Mouse (Mus musculus): ENCODE data around the gene Paf1. TPM values are rescaled to one million over a fixed set of nuclear protein-coding genes. Genes with fewer than 3 reads are reported as not detected.

The Paf1 gene
- 10 to 100 TPM; 36.5 to 46.2 TPM for total RNA-seq (2021)
- long read RNA-seq, experiment 1, transcript Paf1-201 (14 exons, 2,003 nt): major isoform, 17 of 24 reads
- long read RNA-seq, experiment 1, partial matches to known transcripts: 1 of 24 reads
- long read RNA-seq, experiment 1, other reads (novel, unspliced or antisense): 6 of 24 reads
- long read RNA-seq, experiment 2, transcript Paf1-201 (14 exons, 2,003 nt): major isoform, 19 of 25 reads
- long read RNA-seq, experiment 2, partial matches to known transcripts: 0 of 25 reads
- long read RNA-seq, experiment 2, other reads (novel, unspliced or antisense): 6 of 25 reads

GRCm38 (mm10) chr7:28392429-28393271, at the start of gene Paf1, which contains the start of gene Med29:
Paf1 (plus strand) TSS chr7:28392951.
Med29 (minus strand) TSS chr7:28392708.
- DNase-seq: peak; percentile 87

- DNase-seq: peak; percentile 62
These were observed 48.1 kb upstream of the Paf1 start for GRCm38 (mm10) chr7:28344637-28345036.

DNA sequence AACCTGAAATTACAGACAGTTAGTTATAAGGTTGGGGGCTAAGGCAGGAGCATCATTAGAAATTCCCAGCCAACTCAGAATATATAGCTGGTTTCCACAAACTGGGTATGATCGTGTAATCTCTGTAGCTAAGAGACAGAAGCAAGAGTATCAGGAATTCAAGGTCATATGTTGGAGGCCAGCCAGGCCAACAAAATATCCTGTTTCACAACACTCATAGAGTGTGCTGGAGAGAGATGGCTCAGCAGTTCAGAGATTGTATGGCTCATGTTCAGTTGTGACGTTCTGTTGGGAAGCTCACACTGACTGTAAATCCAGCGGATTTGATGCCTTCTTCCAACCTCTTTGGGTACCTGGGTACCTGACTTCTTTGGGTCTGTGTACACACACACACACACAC, 45.0 kb upstream of the Paf1 start:
- no peak for DNase-seq

- no peak for DNase-seq
These were observed 44.1 kb upstream of the Paf1 start for GRCm38 (mm10) chr7:28348601-28349000.

DNA sequence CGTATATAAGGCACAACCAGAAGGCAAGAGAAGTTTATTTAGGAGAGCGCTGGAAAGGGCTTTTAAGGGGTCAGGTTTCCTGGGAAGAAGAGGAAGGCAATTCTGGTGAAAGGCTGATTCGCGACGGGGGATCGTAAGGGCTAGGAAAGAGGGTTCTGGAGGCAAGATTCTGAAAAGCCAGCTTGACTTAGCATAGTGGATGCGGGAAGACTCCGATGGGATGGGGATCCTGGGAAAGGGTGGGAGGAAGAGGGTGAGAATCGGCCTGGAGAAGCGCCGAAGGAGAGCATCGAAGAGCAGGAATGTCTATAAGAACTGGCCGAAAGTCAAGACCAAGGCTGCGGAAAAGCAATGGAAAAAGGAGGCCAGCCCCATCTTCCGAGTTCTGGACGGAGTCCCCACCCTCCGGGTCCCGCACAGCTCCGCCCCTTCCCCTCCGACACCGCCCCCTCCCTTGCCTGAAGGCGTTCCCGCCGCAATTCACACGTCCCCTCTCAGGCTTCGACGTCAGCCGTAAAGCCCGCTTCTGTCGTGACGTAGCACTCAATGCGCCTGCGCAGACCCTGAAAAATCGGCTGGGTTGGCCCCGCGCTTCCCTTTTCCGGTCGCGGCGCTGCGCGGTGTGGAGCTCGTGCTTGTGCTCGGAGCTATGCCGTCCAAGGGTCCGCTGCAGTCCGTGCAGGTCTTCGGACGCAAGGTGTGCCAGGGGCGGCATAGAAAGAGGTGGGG, 42.4 kb upstream of the Paf1 start, which contains the start of gene Rps16:
Gene Rps16 (plus strand): TSS at position 498 of the 729 bp plus-strand sequence.
- DNase-seq: peak; percentile 98

GRCm38 (mm10) chr7:28351676-28352191, 41.0 kb upstream of the Paf1 start:
- DNase-seq: no peak

GRCm38 (mm10) chr7:28353267-28353666, 39.5 kb upstream of the Paf1 start:
- DNase-seq: no peak

DNA sequence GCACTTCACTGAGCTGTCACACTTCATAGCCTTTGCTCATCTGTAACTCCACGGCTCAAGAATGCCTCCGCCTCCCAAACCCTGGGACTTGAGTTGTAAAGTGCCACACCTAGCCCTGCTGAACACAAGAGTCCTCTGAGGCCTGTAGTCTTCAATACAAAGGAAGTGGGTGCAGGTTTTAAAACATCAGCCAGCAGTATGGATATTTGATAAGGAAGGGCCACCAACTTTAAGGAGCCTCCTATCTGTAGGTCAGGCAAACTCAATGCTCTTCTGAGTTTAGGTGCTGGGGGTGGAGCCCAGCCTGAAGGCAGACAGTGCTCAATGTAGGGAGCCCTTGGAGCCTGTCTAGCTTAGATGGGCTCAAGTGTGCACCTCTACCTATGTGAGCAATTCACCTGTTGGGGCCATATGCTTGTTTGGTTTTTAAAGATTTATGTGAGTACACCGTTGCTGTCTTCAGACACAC, 38.6 kb upstream of the Paf1 start:
- DNase-seq: no peak

- no peak for DNase-seq
These were observed 38.2 kb upstream of the Paf1 start for GRCm38 (mm10) chr7:28354596-28354995.

GRCm38 (mm10) chr7:28355221-28355620, 37.5 kb upstream of the Paf1 start:
- no peak for DNase-seq

GRCm38 (mm10) chr7:28356981-28357380, 35.8 kb upstream of the Paf1 start:
- DNase-seq: peak; percentile 58

DNA sequence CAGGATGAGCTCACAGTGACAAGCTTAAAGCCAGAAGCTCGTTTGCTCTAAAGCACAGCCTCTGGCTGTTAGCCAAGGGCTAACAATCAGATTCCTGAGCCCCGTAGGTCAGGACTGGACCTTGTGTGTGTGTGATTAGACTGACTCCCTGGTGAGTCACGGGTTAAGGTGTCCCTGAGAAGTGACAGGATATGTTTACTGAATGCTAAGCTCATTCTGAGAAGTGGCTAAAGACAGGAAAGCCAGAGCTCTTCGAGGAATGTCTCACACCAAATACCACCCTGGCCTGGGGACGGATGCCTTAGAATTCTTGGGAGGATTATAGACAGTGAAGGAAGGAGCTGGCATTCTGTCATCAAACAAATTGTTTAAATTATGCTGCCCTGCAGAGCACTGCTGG, 34.8 kb upstream of the Paf1 start:
- no peak for DNase-seq

DNA sequence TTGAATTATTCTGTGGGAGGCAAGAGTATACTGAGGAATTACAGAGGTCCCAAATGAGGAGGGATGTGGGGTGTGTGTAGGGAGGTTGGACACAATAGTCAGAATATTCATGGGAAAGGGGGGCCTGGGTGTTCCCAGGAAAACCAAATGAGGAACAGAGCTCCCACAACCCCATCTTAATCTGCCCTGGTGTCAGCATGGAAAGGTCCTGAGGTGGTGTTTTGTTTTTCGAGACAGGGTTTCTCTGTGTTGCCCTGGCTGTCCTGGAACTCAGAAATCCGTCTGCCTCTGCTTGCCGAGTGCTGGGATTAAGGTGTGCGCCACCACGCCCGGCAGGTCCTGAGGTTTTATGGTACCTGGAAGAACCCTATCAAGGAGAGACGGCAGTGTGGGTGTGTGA, 34.3 kb upstream of the Paf1 start:
- no peak for DNase-seq

DNA sequence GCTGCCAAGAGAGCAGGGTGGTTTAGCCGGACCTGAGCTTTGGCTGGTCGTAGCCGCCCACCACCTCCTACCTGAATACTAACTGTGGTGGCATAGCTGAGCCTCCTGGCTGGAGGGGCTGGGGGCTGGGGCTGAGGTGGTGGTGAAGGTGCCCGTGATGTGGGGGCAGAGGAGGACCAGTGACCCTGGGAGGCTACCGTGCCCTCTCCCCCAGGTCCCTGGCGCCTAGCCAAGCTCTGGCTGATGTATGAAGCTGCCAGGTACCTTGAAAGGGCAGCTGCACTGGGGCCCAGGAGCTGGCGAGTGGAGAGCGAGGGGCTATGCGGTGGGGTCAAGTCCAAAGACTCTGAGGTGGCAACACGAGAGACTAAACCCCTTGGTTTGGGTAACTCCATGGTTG, 32.9 kb upstream of the Paf1 start:
- DNase-seq: no peak

DNA sequence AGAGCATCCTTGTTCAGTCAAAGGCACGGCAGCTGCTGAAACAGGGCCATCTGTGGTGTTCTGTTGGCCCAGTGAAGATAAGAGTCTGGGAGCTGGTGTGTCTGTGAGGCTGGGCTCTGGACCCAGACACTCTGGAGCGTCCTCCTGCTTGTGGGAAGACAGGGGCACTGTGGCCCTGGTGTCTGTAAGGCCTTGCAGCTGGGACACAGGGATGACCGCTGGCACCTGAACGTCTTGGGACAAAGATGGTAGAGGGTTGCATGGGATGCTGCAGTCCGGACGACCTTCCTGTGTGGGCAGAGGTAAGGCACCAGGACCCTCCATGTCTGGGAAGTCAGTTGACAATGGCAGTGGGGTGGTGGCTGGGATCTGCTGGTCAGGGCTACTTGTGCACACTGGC, 32.5 kb upstream of the Paf1 start:
- no peak for DNase-seq

DNA sequence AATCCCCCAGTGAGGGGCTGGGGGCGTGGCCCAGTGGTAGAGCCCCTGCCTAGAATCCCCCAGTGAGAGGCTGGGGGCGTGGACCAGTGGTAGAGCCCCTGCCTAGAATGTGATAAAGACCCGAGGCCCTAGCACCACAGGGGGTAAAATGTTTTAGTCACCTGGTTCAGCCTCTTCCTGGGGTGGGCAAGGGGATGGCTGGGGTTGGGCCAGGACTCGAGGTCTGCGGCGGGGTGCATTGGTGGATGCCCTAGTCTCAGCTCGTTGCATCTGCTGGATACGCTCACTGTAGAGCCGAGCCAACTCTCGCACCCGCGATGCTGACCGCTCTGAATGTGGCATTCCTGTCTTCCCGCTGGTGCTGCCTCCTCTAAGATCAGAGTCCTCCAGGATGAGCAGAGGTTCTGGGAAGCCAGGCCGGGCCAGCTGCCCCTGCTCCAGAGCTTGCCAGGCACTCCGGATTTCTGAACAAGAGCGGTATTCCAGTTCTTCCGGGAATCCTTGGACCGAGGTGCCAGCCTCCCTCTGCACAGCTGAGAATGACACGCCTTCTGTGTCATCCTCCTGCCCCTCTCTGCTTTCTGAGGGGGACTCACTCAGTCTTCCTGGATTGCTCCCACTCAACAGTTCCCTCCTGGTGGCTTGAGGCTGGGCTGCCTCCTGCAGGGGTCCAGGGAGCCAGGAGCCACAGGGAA, 31.0 kb upstream of the Paf1 start:
- DNase-seq: no peak

- no peak for DNase-seq
These were observed 30.2 kb upstream of the Paf1 start for GRCm38 (mm10) chr7:28362441-28363060.

DNA sequence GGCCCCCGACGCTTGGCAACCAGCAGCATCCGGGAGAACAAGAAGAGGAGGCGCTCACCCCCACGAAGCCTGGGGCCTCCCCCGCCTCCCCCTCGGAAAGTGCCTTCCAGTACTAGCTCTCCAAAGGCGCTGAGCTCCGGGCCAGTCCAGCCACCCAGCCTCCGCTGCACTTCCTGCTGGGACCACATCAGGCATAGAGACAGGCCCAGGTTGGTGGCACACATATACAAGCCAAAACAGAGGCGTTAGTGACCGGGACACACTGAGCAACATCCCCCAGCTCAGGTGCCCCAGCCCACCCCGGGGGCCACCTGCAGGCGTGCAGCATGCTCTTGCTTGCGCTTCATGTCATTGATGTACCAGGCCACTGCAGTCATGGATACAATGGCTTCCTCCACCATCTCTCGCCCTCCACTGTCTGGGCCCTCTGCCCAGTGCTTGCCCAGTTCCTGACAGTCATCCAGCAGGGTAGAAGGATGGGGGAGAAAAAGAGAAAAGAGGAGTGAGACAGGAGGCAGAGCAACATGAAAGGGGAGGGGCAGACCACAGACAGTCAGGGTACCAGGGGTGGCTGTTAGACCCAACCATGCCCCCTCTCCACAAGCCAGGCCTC, 25.0 kb upstream of the Paf1 start:
- DNase-seq: no peak

- DNase-seq: no peak
These were observed 24.4 kb upstream of the Paf1 start for GRCm38 (mm10) chr7:28368276-28368920.

- no peak for DNase-seq
These were observed 22.7 kb upstream of the Paf1 start for GRCm38 (mm10) chr7:28370051-28370450.
